In the genomic region with DNA sequence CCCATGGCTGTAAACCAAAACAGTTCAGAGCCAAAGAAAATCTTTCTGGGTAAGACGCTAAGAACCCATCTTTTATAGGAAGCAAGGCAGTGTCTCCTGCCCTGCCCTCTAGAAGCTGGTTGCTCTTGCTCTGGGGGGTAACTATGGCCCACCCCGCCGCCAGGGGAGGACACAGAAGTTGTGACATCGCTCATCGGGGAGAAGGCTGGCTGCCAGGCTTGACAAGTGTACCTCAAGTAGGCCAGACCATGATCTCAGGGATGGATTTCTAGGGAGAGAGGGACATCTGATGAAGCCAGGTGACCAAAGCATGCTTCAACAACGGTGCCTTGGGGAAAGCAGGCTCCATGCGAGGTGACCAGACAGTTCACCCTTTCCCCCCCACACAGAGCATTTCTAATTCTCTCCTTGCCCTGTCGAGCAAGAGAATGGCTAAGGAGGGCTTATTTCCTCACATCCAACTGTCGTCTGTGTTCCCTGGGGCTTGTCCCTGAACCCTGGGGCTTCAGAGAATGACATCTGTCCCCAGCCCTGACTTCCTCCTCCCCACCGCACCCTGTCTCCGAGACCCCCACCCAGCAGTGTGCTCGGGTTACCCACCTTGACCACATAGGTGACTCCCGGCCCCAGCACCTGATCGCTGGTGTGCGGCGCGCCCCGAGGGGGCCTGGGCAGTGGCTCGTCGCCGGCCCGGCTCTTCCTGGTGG, we compare ENCODE assay signal across 8 mouse cellular contexts. TPM values are rescaled to one million over a fixed set of nuclear protein-coding genes. Genes with fewer than 3 reads are reported as not detected.
DNase-seq lines count a peak whose midpoint lies in the region; ATAC-seq and TF ChIP-seq lines count a peak whose summit lies in the region.
"Had no signal": no experiment of that assay in that cellular context is flagged by ENCODE, and none has a peak within 500 bp of the region (broad histone marks: within the 10 kb centered on the region; RNA-seq: fewer than 3 reads in every experiment).

No protein-coding gene starts in this region.

- no peak for ATAC-seq in lung, embryonic 14.5 days (ENCODE audit: insufficient read depth)
- ATAC-seq in forebrain, embryonic 13.5 days = no peak
- no peak for ATAC-seq in limb, embryonic 13.5 days (ENCODE audit: low FRiP score, low read depth)
- no peak for ATAC-seq in stomach, embryonic 15.5 days (ENCODE audit: insufficient read depth, low FRiP score, low read depth)

- no peak for DNase-seq in lung, embryonic 14.5 days
- DNase-seq in lung, postnatal 10 days = no peak
- no peak for DNase-seq in B cell, adult 2 months
- no peak for DNase-seq in adrenal gland, adult (ENCODE audit: inconsistent age in 2 of 2, low spot score in 1 of 2)

- H3K4me3 ChIP-seq in lung, embryonic 14.5 days (ENCODE audit: low read depth, low read length) = peak overlapping the region; percentile 44
- H3K4me3 ChIP-seq in forebrain, embryonic 13.5 days = peak overlapping the region; percentile 69
- peak overlapping the region; percentile 53 for H3K4me3 ChIP-seq in limb, embryonic 13.5 days
- H3K4me3 ChIP-seq in stomach, embryonic 15.5 days (replicated peaks) = peak overlapping the region; percentile 44

- 10% methylated on average over 22 of the region's 22 CpGs for WGBS in lung, embryonic 14.5 days
- 6% methylated on average over 18 of the region's 22 CpGs for WGBS in forebrain, embryonic 13.5 days
- 9% methylated on average over 21 of the region's 22 CpGs for WGBS in limb, embryonic 13.5 days
- WGBS in stomach, embryonic 15.5 days = 12% methylated on average over 22 of the region's 22 CpGs

- no peaks in the 10 kb centered on the region for H3K9me3 ChIP-seq in lung, embryonic 14.5 days (ENCODE audit: low read depth, low read length)
- no peaks in the 10 kb centered on the region for H3K9me3 ChIP-seq in forebrain, embryonic 13.5 days (replicated peaks)
- no peaks in the 10 kb centered on the region for H3K9me3 ChIP-seq in limb, embryonic 13.5 days
- no peaks in the 10 kb centered on the region for H3K9me3 ChIP-seq in stomach, embryonic 15.5 days

- H3K4me1 ChIP-seq in lung, embryonic 14.5 days (ENCODE audit: insufficient read depth) = peaks cover 6% of the 10 kb centered on the region; the same call in 1 of the 2 replicates
- H3K4me1 ChIP-seq in forebrain, embryonic 13.5 days = peaks cover 56% of the 10 kb centered on the region
- H3K4me1 ChIP-seq in limb, embryonic 13.5 days = peaks cover 38% of the 10 kb centered on the region
- H3K4me1 ChIP-seq in stomach, embryonic 15.5 days = peaks cover 25% of the 10 kb centered on the region

- peak overlapping the region; percentile 86 for H3K4me2 ChIP-seq in lung, embryonic 14.5 days
- peak overlapping the region; percentile 83 for H3K4me2 ChIP-seq in forebrain, embryonic 13.5 days
- H3K4me2 ChIP-seq in limb, embryonic 13.5 days (replicated peaks) = peak overlapping the region; percentile 95
- peak overlapping the region; percentile 85 for H3K4me2 ChIP-seq in stomach, embryonic 15.5 days

- peak overlapping the region; percentile 43 for H3K9ac ChIP-seq in lung, embryonic 14.5 days
- peak overlapping the region; percentile 89 for H3K9ac ChIP-seq in forebrain, embryonic 13.5 days
- H3K9ac ChIP-seq in limb, embryonic 13.5 days = peak overlapping the region; percentile 70
- H3K9ac ChIP-seq in stomach, embryonic 15.5 days = no peak overlapping the region
- H3K9ac ChIP-seq: liver, embryonic 14.5 days had no signal

- H3K27me3 ChIP-seq in lung, embryonic 14.5 days (ENCODE audit: insufficient read depth, low read length) = peaks cover 58% of the 10 kb centered on the region
- peaks cover 31% of the 10 kb centered on the region for H3K27me3 ChIP-seq in forebrain, embryonic 13.5 days
- H3K27me3 ChIP-seq in limb, embryonic 13.5 days = peaks cover 84% of the 10 kb centered on the region
- peaks cover 49% of the 10 kb centered on the region for H3K27me3 ChIP-seq in stomach, embryonic 15.5 days (replicated peaks)

- TF ChIP-seq CTCF in lung, embryonic 14.5 days (IDR thresholded peaks at IDR 0.05; ENCODE audit: low read depth) = no peak

- no peak overlapping the region for H3K27ac ChIP-seq in lung, embryonic 14.5 days (ENCODE audit: low read depth)
- H3K27ac ChIP-seq in forebrain, embryonic 13.5 days = no peak overlapping the region
- H3K27ac ChIP-seq in limb, embryonic 13.5 days = no peak overlapping the region
- H3K27ac ChIP-seq in stomach, embryonic 15.5 days = no peak overlapping the region
- H3K27ac ChIP-seq: liver, embryonic 14.5 days had no signal

- H3K36me3 ChIP-seq in lung, embryonic 14.5 days (ENCODE audit: insufficient read depth) = no peaks in the 10 kb centered on the region
- H3K36me3 ChIP-seq in forebrain, embryonic 13.5 days (ENCODE audit: poor library complexity, severe bottlenecking) = no peaks in the 10 kb centered on the region
- no peaks in the 10 kb centered on the region for H3K36me3 ChIP-seq in limb, embryonic 13.5 days
- no peaks in the 10 kb centered on the region for H3K36me3 ChIP-seq in stomach, embryonic 15.5 days

RNA-seq across cellular contexts. Expression of a gene that starts 2.7 kb away (rescaled TPM):
- not detected in 2 replicates for polyA plus RNA-seq in lung, embryonic 14.5 days (2014; fragmentation: Nextera tagmentation; extraction: Ambion mirVana)
- polyA plus RNA-seq in forebrain, embryonic 13.5 days (2015; fragmentation: Nextera tagmentation; extraction: Ambion mirVana) = 4.2 and 5.2 TPM in 2 replicates
- 0.69 and 0.73 TPM in 2 replicates for polyA plus RNA-seq in limb, embryonic 13.5 days (2015; fragmentation: Nextera tagmentation; extraction: Ambion mirVana)
- 0.35 and 0.41 TPM in 2 replicates for polyA plus RNA-seq in stomach, embryonic 15.5 days (2015; fragmentation: Nextera tagmentation; extraction: Ambion mirVana)
